Mouse (Mus musculus): Measurements from ENCODE around the gene Fgf15. TPM values are rescaled to one million over a fixed set of nuclear protein-coding genes. Genes with fewer than 3 reads are reported as not detected.

Fgf15 gene
- total RNA-seq, 1 experiment, result 10.8 TPM

- H3K9ac ChIP-seq (ENCODE audit: insufficient read depth, low read depth, low read length, poor library complexity, severe bottlenecking), result 0 out of 2 replicates have a peak overlapping the region, but pooled peaks have one; percentile 12
- DNase-seq (ENCODE audit: low read depth, low spot score), result no peak
- no peak overlapping the region for H3K4me3 ChIP-seq (ENCODE audit: insufficient read depth in 1 of 2, low read depth in 1 of 2, low read length in 2 of 2, poor library complexity in 1 of 2, severe bottlenecking in 1 of 2)
- no peaks in the 10 kb centered on the region for H3K9me3 ChIP-seq (ENCODE audit: control insufficient read depth, insufficient read depth, low read depth, low read length)
- in situ Hi-C loops (cut with MboI; ENCODE audit: low sequenced_read_pairs in 2 of 2, unreplicated experiment in 2 of 2), result loop anchor here in 1 of 2 experiments (25.0 kb wide), 1 partner anchor 320 kb away; the partner anchor contains the start of gene Fadd
- H3K36me3 ChIP-seq (ENCODE audit: control insufficient read depth, insufficient read depth, low read length, poor library complexity, severe bottlenecking), result no peaks in the 10 kb centered on the region
- peaks cover 2 to 13% of the 10 kb centered on the region in 2 experiments; a peak in 3 of 4 replicates for H3K4me1 ChIP-seq (ENCODE audit: control insufficient read depth in 2 of 2, insufficient read depth in 2 of 2, low read length in 2 of 2, poor library complexity in 1 of 2)
- no peak for TF ChIP-seq MAFK (IDR thresholded peaks at IDR 0.05; ENCODE audit: insufficient read depth, low read depth, low read length)
- no peak for TF ChIP-seq HCFC1 (IDR thresholded peaks at IDR 0.05; ENCODE audit: borderline replicate concordance, insufficient read depth, low read length)
- TF ChIP-seq ZC3H11A (IDR thresholded peaks at IDR 0.05; ENCODE audit: borderline replicate concordance, low read depth, low read length), result peak; percentile 73
- no peak for TF ChIP-seq ZNF384 (IDR thresholded peaks at IDR 0.05; ENCODE audit: low read depth, low read length)
- TF ChIP-seq CHD2 (IDR thresholded peaks at IDR 0.05; ENCODE audit: low read depth, low read length), result no peak
- H3K27ac ChIP-seq (ENCODE audit: insufficient read depth, low read depth, low read length, poor library complexity, severe bottlenecking), result no peak overlapping the region
Observed at GRCm38 (mm10) chr7:144906708-144907397, 10.5 kb downstream of the Fgf15 start.

DNA sequence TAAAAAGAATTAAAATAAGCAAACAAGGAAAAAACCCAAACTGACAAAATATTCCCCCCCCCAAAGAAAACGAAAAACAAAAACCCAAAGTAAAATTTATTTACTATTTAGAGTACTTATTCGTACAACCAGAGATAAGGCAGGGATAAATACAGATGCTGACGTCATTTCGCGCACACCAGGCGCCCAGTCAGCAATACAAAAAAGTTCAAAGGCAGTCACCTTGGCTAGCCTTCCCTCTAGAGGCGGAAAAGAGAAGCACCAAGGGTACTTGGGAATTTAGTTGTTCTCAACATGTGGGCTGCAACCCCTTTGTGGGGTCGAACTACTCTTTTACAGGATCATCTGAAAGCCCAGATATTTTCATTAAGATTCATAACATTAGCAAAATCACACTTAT, 11.5 kb downstream of the Fgf15 start:
- Histone ChIP-seq H3K4me1 (ENCODE audit: control insufficient read depth in 2 of 2, insufficient read depth in 2 of 2, low read length in 2 of 2, poor library complexity in 1 of 2) (peaks cover 0 to 10% of the 10 kb centered on the region in 2 experiments; a peak in 2 of 4 replicates), H3K4me3 (ENCODE audit: insufficient read depth in 1 of 2, low read depth in 1 of 2, low read length in 2 of 2, poor library complexity in 1 of 2, severe bottlenecking in 1 of 2) (no peak overlapping the region), H3K9me3 (ENCODE audit: control insufficient read depth, insufficient read depth, low read depth, low read length) (no peaks in the 10 kb centered on the region), H3K9ac (ENCODE audit: insufficient read depth, low read depth, low read length, poor library complexity, severe bottlenecking) (no peak overlapping the region), H3K36me3 (ENCODE audit: control insufficient read depth, insufficient read depth, low read length, poor library complexity, severe bottlenecking) (no peaks in the 10 kb centered on the region), H3K27ac (ENCODE audit: insufficient read depth, low read depth, low read length, poor library complexity, severe bottlenecking) (no peak overlapping the region)
- in situ Hi-C loops (cut with MboI; ENCODE audit: low sequenced_read_pairs in 2 of 2, unreplicated experiment in 2 of 2), result loop anchor here in 1 of 2 experiments (25.0 kb wide), 1 partner anchor 320 kb away; the partner anchor contains the start of gene Fadd
- DNase-seq (ENCODE audit: low read depth, low spot score), result peak; percentile 70
- TF ChIP-seq MAFK (IDR thresholded peaks at IDR 0.05; ENCODE audit: insufficient read depth, low read depth, low read length), result peak; percentile 87
- peak; percentile 43; the same call in 1 of the 2 replicates for TF ChIP-seq HCFC1 (IDR thresholded peaks at IDR 0.05; ENCODE audit: borderline replicate concordance, insufficient read depth, low read length)
- 0 out of 2 replicates have a peak, but pooled peaks have one; percentile 13 for TF ChIP-seq ZNF384 (IDR thresholded peaks at IDR 0.05; ENCODE audit: low read depth, low read length)
- no peak for TF ChIP-seq ZC3H11A (IDR thresholded peaks at IDR 0.05; ENCODE audit: borderline replicate concordance, low read depth, low read length)
- TF ChIP-seq CHD2 (IDR thresholded peaks at IDR 0.05; ENCODE audit: low read depth, low read length), result no peak

DNA sequence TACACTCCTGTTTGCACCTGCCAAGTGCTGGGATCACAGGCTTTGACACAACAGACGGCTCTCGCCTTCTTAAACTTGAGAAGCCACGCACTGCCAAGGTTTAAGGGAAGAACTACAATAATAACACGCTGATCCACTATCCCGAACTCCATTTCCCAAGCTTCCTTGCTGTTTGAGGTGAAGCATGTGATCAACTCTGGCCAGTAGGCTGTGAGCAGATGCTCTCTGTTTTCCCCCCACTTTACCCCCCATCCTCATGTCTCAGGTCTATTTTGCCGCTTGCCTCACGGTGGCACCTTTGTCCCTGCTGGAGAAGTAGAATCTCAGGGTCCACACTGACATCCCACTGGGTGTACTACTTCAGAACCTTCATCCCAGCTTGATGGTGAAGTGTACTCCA, 12.4 kb downstream of the Fgf15 start:
- in situ Hi-C loops (cut with MboI; ENCODE audit: low sequenced_read_pairs in 2 of 2, unreplicated experiment in 2 of 2), result loop anchor here in 1 of 2 experiments (25.0 kb wide), 1 partner anchor 321 kb away; the partner anchor contains the start of gene Fadd
- H3K36me3 ChIP-seq (ENCODE audit: control insufficient read depth, insufficient read depth, low read length, poor library complexity, severe bottlenecking), result no peaks in the 10 kb centered on the region
- H3K27ac ChIP-seq (ENCODE audit: insufficient read depth, low read depth, low read length, poor library complexity, severe bottlenecking), result no peak overlapping the region
- DNase-seq (ENCODE audit: low read depth, low spot score), result no peak
- no peaks in the 10 kb centered on the region for H3K9me3 ChIP-seq (ENCODE audit: control insufficient read depth, insufficient read depth, low read depth, low read length)
- no peak for TF ChIP-seq CHD2 (IDR thresholded peaks at IDR 0.05; ENCODE audit: low read depth, low read length)
- no peak for TF ChIP-seq ZC3H11A (IDR thresholded peaks at IDR 0.05; ENCODE audit: borderline replicate concordance, low read depth, low read length)
- peak; percentile 90 for TF ChIP-seq HCFC1 (IDR thresholded peaks at IDR 0.05; ENCODE audit: borderline replicate concordance, insufficient read depth, low read length)
- H3K4me3 ChIP-seq (ENCODE audit: insufficient read depth in 1 of 2, low read depth in 1 of 2, low read length in 2 of 2, poor library complexity in 1 of 2, severe bottlenecking in 1 of 2), result peak overlapping the region in 1 of 2 experiments; percentile 53; a peak in 2 of 4 replicates
- peaks cover 0 to 10% of the 10 kb centered on the region in 2 experiments; a peak in 2 of 4 replicates for H3K4me1 ChIP-seq (ENCODE audit: control insufficient read depth in 2 of 2, insufficient read depth in 2 of 2, low read length in 2 of 2, poor library complexity in 1 of 2)
- H3K9ac ChIP-seq (ENCODE audit: insufficient read depth, low read depth, low read length, poor library complexity, severe bottlenecking), result no peak overlapping the region

DNA sequence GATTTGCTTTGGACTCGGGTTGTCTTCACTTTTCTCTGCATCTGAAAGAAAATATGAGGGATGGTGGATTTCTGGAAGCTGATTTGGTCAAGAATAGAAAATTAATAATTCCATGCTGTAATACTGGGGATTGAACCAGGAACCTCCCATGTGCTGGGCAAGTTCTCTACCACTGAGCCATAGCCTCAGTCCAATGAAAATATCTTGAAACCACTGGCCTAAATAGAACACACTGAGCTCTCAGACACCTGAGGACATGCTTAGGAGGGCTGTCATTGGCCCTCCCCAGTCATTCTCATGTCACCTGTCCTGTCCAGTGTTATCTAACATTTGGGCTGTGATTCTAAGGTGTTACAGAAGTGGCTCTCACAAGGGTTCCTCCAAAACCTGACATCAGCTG, 14.8 kb downstream of the Fgf15 start:
- no peak overlapping the region for H3K9ac ChIP-seq (ENCODE audit: insufficient read depth, low read depth, low read length, poor library complexity, severe bottlenecking)
- H3K36me3 ChIP-seq (ENCODE audit: control insufficient read depth, insufficient read depth, low read length, poor library complexity, severe bottlenecking), result no peaks in the 10 kb centered on the region
- no peak overlapping the region for H3K4me3 ChIP-seq (ENCODE audit: insufficient read depth in 1 of 2, low read depth in 1 of 2, low read length in 2 of 2, poor library complexity in 1 of 2, severe bottlenecking in 1 of 2)
- no peak overlapping the region for H3K27ac ChIP-seq (ENCODE audit: insufficient read depth, low read depth, low read length, poor library complexity, severe bottlenecking)
- no peak for DNase-seq (ENCODE audit: low read depth, low spot score)
- H3K4me1 ChIP-seq (ENCODE audit: control insufficient read depth in 2 of 2, insufficient read depth in 2 of 2, low read length in 2 of 2, poor library complexity in 1 of 2), result peaks cover 0 to 10% of the 10 kb centered on the region in 2 experiments; a peak in 2 of 4 replicates
- TF ChIP-seq ZNF384 (IDR thresholded peaks at IDR 0.05; ENCODE audit: low read depth, low read length) (no peak), CHD2 (IDR thresholded peaks at IDR 0.05; ENCODE audit: low read depth, low read length) (no peak), ZC3H11A (IDR thresholded peaks at IDR 0.05; ENCODE audit: borderline replicate concordance, low read depth, low read length) (no peak), HCFC1 (IDR thresholded peaks at IDR 0.05; ENCODE audit: borderline replicate concordance, insufficient read depth, low read length) (no peak), MAFK (IDR thresholded peaks at IDR 0.05; ENCODE audit: insufficient read depth, low read depth, low read length) (no peak)
- no peaks in the 10 kb centered on the region for H3K9me3 ChIP-seq (ENCODE audit: control insufficient read depth, insufficient read depth, low read depth, low read length)
- in situ Hi-C loops (cut with MboI; ENCODE audit: low sequenced_read_pairs in 2 of 2, unreplicated experiment in 2 of 2), result loop anchor here in 1 of 2 experiments (25.0 kb wide), 1 partner anchor 324 kb away; the partner anchor contains the start of gene Fadd

Measured in ES-E14 (cell line).